Mouse (Mus musculus) megakaryocyte, embryonic 14.5 days (primary cell): ENCODE data around the gene Serpina9.

Source experiments
- FLI1 ChIP-seq: IDR thresholded peaks from 2 replicates; pipeline ENCODE4 v1.6.1; 2012; ENCODE audit warnings: low read length, inconsistent platforms, mixed read lengths
- GATA1 ChIP-seq: IDR thresholded peaks from 3 replicates; pipeline ENCODE4 v1.6.1; 2012; ENCODE audit warnings: mixed read lengths, low read length, inconsistent platforms, borderline replicate concordance

GRCm38 (mm10) chr12:103971080-103971479 lies 42.5 kb downstream of the Serpina9 start:
- TF ChIP-seq GATA1, result no peak
- no peak for TF ChIP-seq FLI1
